Mouse (Mus musculus) CH12.LX (cell line): ENCODE data around the gene Tmem258. TPM values are rescaled to one million over a fixed set of nuclear protein-coding genes. Genes with fewer than 3 reads are reported as not detected.

ENCODE experiments used
- DNase-seq: peaks from one replicate; pipeline ENCODE4 v3.0.0-alpha.2; 2013; ENCODE audit errors: extremely low read depth
- H3K27ac ChIP-seq: 2 replicates; pipeline ENCODE4 v1.5.1; 2012; ENCODE audit warnings: low read depth, mild to moderate bottlenecking, control low read depth, moderate library complexity; ENCODE audit not compliant: insufficient read depth
- H3K27me3 ChIP-seq: replicated peaks from 2 replicates; pipeline ENCODE3; 2012; ENCODE audit warnings: inconsistent platforms
- H3K36me3 ChIP-seq, 2 experiments: replicated peaks in 1 of 2; 2 replicates each; pipeline versions ENCODE3 to v1.6.1; 2012; ENCODE audit warnings: inconsistent platforms in 1 of 2, low read length in 1 of 2, mild to moderate bottlenecking in 1 of 2, mixed read lengths in 1 of 2, moderate library complexity in 1 of 2; ENCODE audit not compliant: control insufficient read depth in 1 of 2, insufficient read depth in 1 of 2
- H3K4me1 ChIP-seq, 2 experiments: 2 replicates each; pipeline ENCODE4 v1.6.1; 2012; ENCODE audit warnings: inconsistent platforms in 1 of 2, moderate library complexity in 1 of 2; ENCODE audit not compliant: insufficient read depth in 2 of 2, control insufficient read depth in 1 of 2
- H3K4me2 ChIP-seq: 2 replicates; pipeline ENCODE4 v1.6.1; 2012; ENCODE audit warnings: low read depth, mild to moderate bottlenecking, control low read depth; ENCODE audit not compliant: poor library complexity, insufficient read depth, severe bottlenecking
- H3K4me3 ChIP-seq, 3 experiments: fragments of 150-350 bp in 1 of 3; sonication (generic) in 1 of 3; replicated peaks in 1 of 3; 2 replicates each; pipeline versions ENCODE3 to v1.5.1; 2011 to 2012; ENCODE audit warnings: low read depth in 2 of 3, low read length in 2 of 3, mild to moderate bottlenecking in 2 of 3, moderate library complexity in 2 of 3, control low read depth in 1 of 3, improper control_type of control experiment in 1 of 3, inconsistent platforms in 1 of 3, mixed read lengths in 1 of 3; ENCODE audit not compliant: poor library complexity in 1 of 3
- H3K79me2 ChIP-seq: replicated peaks from 2 replicates; pipeline ENCODE4 v1.6.1; 2012; ENCODE audit warnings: mild to moderate bottlenecking, moderate library complexity; ENCODE audit not compliant: control insufficient read depth, poor library complexity, insufficient read depth, severe bottlenecking; ENCODE audit errors: extremely low read depth
- H3K9ac ChIP-seq: 2 replicates; pipeline ENCODE4 v1.6.1; 2012; ENCODE audit warnings: low read depth, mild to moderate bottlenecking, control low read depth, moderate library complexity; ENCODE audit not compliant: insufficient read depth
- H3K9me3 ChIP-seq: replicated peaks from 2 replicates; pipeline ENCODE3; 2012; ENCODE audit warnings: low read length, inconsistent platforms, mixed read lengths
- BHLHE40 ChIP-seq: IDR thresholded peaks from 2 replicates; pipeline ENCODE4 v1.6.1; 2011; ENCODE audit warnings: mild to moderate bottlenecking, low read depth, low read length, improper control_type of control experiment
- CHD1 ChIP-seq: IDR thresholded peaks from 2 replicates; pipeline ENCODE4 v1.6.1; 2012; ENCODE audit warnings: low read depth, low read length, improper control_type of control experiment, inconsistent platforms
- CHD2 ChIP-seq: IDR thresholded peaks from 2 replicates; pipeline ENCODE4 v1.6.1; 2011; ENCODE audit warnings: low read length, improper control_type of control experiment
- CTCF ChIP-seq, 2 experiments: IDR thresholded peaks in 1 of 2; conservative IDR thresholded peaks in 1 of 2; 2 replicates each; pipeline ENCODE4 v1.5.1; 2011 to 2012; ENCODE audit warnings: low read depth in 2 of 2, low read length in 2 of 2, improper control_type of control experiment in 1 of 2, inconsistent platforms in 1 of 2, mild to moderate bottlenecking in 1 of 2, moderate library complexity in 1 of 2
- E2F4 ChIP-seq: IDR thresholded peaks from 2 replicates; pipeline ENCODE4 v1.6.1; 2011; ENCODE audit warnings: low read depth, low read length, improper control_type of control experiment; ENCODE audit not compliant: insufficient replicate concordance
- ELF1 ChIP-seq: IDR thresholded peaks from 2 replicates; pipeline ENCODE4 v1.6.1; 2014; ENCODE audit warnings: low read depth, mild to moderate bottlenecking, inconsistent platforms, low read length, improper control_type of control experiment
- EP300 ChIP-seq: IDR thresholded peaks from 2 replicates; pipeline ENCODE4 v1.6.1; 2011; ENCODE audit warnings: low read length, improper control_type of control experiment
- ETS1 ChIP-seq: conservative IDR thresholded peaks from 2 replicates; pipeline ENCODE4 v1.6.1; 2012; ENCODE audit warnings: low read depth, mild to moderate bottlenecking, inconsistent platforms, low read length, improper control_type of control experiment, moderate library complexity
- GABPA ChIP-seq: IDR thresholded peaks from 2 replicates; pipeline ENCODE4 v1.6.1; 2012; ENCODE audit warnings: low read depth, low read length, improper control_type of control experiment, inconsistent platforms; ENCODE audit not compliant: insufficient replicate concordance
- HCFC1 ChIP-seq: IDR thresholded peaks from 2 replicates; pipeline ENCODE4 v1.6.1; 2012; ENCODE audit warnings: low read depth, mild to moderate bottlenecking, inconsistent platforms, low read length, improper control_type of control experiment
- IRF4 ChIP-seq: IDR thresholded peaks from 2 replicates; pipeline ENCODE4 v1.6.1; 2014; ENCODE audit warnings: low read depth, mild to moderate bottlenecking, inconsistent platforms, low read length, improper control_type of control experiment
- JUN ChIP-seq: IDR thresholded peaks from 2 replicates; pipeline ENCODE4 v1.6.1; 2011; ENCODE audit warnings: low read depth, mild to moderate bottlenecking, low read length, improper control_type of control experiment, moderate library complexity; ENCODE audit not compliant: insufficient read depth
- JUND ChIP-seq: conservative IDR thresholded peaks from 2 replicates; pipeline ENCODE4 v1.6.1; 2011; ENCODE audit warnings: low read depth, low read length, improper control_type of control experiment
- KAT2A ChIP-seq: IDR thresholded peaks from 2 replicates; pipeline ENCODE4 v1.6.1; 2012; ENCODE audit warnings: low read length, improper control_type of control experiment, inconsistent platforms; ENCODE audit not compliant: insufficient replicate concordance
- MAFK ChIP-seq: IDR thresholded peaks from 2 replicates; pipeline ENCODE4 v1.6.1; 2011; ENCODE audit warnings: low read length, improper control_type of control experiment; ENCODE audit not compliant: insufficient replicate concordance
- MAX ChIP-seq: IDR thresholded peaks from 2 replicates; pipeline ENCODE4 v1.6.1; 2011; ENCODE audit warnings: low read length, improper control_type of control experiment
- MEF2A ChIP-seq: IDR thresholded peaks from 2 replicates; pipeline ENCODE4 v1.6.1; 2014; ENCODE audit warnings: low read depth, mild to moderate bottlenecking, inconsistent platforms, low read length, improper control_type of control experiment, borderline replicate concordance
- MXI1 ChIP-seq: IDR thresholded peaks from 2 replicates; pipeline ENCODE4 v1.6.1; 2011; ENCODE audit warnings: mild to moderate bottlenecking, low read depth, low read length, improper control_type of control experiment
- MYC ChIP-seq: IDR thresholded peaks from 2 replicates; pipeline ENCODE4 v1.6.1; 2011; ENCODE audit warnings: low read depth, mild to moderate bottlenecking, improper control_type of control experiment, low read length
- NELFE ChIP-seq: IDR thresholded peaks from 2 replicates; pipeline ENCODE4 v1.6.1; 2011; ENCODE audit warnings: low read depth, low read length, improper control_type of control experiment
- NRF1 ChIP-seq: IDR thresholded peaks from 2 replicates; pipeline ENCODE4 v1.6.1; 2014; ENCODE audit warnings: low read depth, mild to moderate bottlenecking, inconsistent platforms, low read length, improper control_type of control experiment, moderate library complexity
- PAX5 ChIP-seq: IDR thresholded peaks from 2 replicates; pipeline ENCODE4 v1.6.1; 2012; ENCODE audit warnings: low read length, inconsistent platforms, mixed read lengths
- POLR2A ChIP-seq: IDR thresholded peaks from 2 replicates; pipeline ENCODE4 v1.6.1; 2011; ENCODE audit warnings: low read depth, mild to moderate bottlenecking, improper control_type of control experiment, low read length
- POLR2AphosphoS2 ChIP-seq: IDR thresholded peaks from 2 replicates; pipeline ENCODE4 v1.6.1; 2011; ENCODE audit warnings: low read depth, low read length, improper control_type of control experiment
- RAD21 ChIP-seq: IDR thresholded peaks from 2 replicates; pipeline ENCODE4 v1.6.1; 2011; ENCODE audit warnings: low read depth, mild to moderate bottlenecking, low read length, improper control_type of control experiment, moderate library complexity
- RCOR1 ChIP-seq: conservative IDR thresholded peaks from 2 replicates; pipeline ENCODE4 v1.6.1; 2012; ENCODE audit warnings: low read depth, mild to moderate bottlenecking, inconsistent platforms, low read length, improper control_type of control experiment
- SIN3A ChIP-seq: IDR thresholded peaks from 2 replicates; pipeline ENCODE4 v1.6.1; 2012; ENCODE audit warnings: low read length, improper control_type of control experiment, inconsistent platforms
- SMC3 ChIP-seq: IDR thresholded peaks from 2 replicates; pipeline ENCODE4 v1.6.1; 2011; ENCODE audit warnings: low read depth, low read length, improper control_type of control experiment
- TBP ChIP-seq: conservative IDR thresholded peaks from 2 replicates; pipeline ENCODE4 v1.6.1; 2011; ENCODE audit warnings: low read depth, low read length, improper control_type of control experiment
- TCF12 ChIP-seq: IDR thresholded peaks from 2 replicates; pipeline ENCODE4 v1.6.1; 2014; ENCODE audit warnings: low read depth, mild to moderate bottlenecking, inconsistent platforms, low read length, improper control_type of control experiment
- UBTF ChIP-seq: IDR thresholded peaks from 2 replicates; pipeline ENCODE4 v1.6.1; 2012; ENCODE audit warnings: low read depth, mild to moderate bottlenecking, inconsistent platforms, low read length, improper control_type of control experiment, moderate library complexity
- USF1 ChIP-seq: IDR thresholded peaks from 2 replicates; pipeline ENCODE4 v1.6.1; 2014; ENCODE audit warnings: low read depth, mild to moderate bottlenecking, inconsistent platforms, low read length, improper control_type of control experiment
- ZC3H11A ChIP-seq: IDR thresholded peaks from 2 replicates; pipeline ENCODE4 v1.6.1; 2012; ENCODE audit warnings: low read depth, mild to moderate bottlenecking, inconsistent platforms, low read length, improper control_type of control experiment
- ZKSCAN1 ChIP-seq: IDR thresholded peaks from 2 replicates; pipeline ENCODE4 v1.6.1; 2012; ENCODE audit warnings: low read depth, inconsistent platforms, low read length, improper control_type of control experiment, borderline replicate concordance
- ZMIZ1 ChIP-seq: IDR thresholded peaks from 2 replicates; pipeline ENCODE4 v1.6.1; 2012; ENCODE audit warnings: low read depth, mild to moderate bottlenecking, inconsistent platforms, low read length, improper control_type of control experiment
- ZNF384 ChIP-seq: IDR thresholded peaks from 2 replicates; pipeline ENCODE4 v1.6.1; 2012; ENCODE audit warnings: low read depth, low read length, improper control_type of control experiment, inconsistent platforms
- dilution Hi-C: fragments of 300-500 bp; cut with MboI; formaldehyde crosslinking; loops from 2 replicates; pipeline ENCODE4 v1.14.3; 2020; ENCODE audit warnings: low sequenced_read_pairs; ENCODE audit not compliant: extremely low pct_unique_long_range_greater_than_20kb, extremely low pct_ligation_motif_present
- in situ Hi-C: fragments of 300-500 bp; cut with MboI; formaldehyde crosslinking; loops from 3 replicates; pipeline ENCODE4 v1.14.3; 2019; ENCODE audit warnings: low sequenced_read_pairs, low pct_ligation_motif_present, low pct_unique_long_range_greater_than_20kb, mixed read lengths
- polyA plus RNA-seq: library from polyadenylated mRNA; unstranded; fragments of >175 nt; gene quantifications from 2 replicates; pipeline ENCODE4 v1.2.1, GENCODE M21; 2012; ENCODE audit warnings: low read depth; ENCODE audit not compliant: insufficient read length
- total RNA-seq, 2 experiments: library from RNA; depleted of rRNA; stranded (reverse); fragments of 300-350 nt in 1 of 2; fragments of >200 nt in 1 of 2; gene quantifications; 2 replicates each; pipeline ENCODE4 v1.2.3; 2012 to 2014

Gene Tmem258
- total and polyA plus RNA-seq, 3 experiments = 164 to 344 (median 253) TPM

DNA sequence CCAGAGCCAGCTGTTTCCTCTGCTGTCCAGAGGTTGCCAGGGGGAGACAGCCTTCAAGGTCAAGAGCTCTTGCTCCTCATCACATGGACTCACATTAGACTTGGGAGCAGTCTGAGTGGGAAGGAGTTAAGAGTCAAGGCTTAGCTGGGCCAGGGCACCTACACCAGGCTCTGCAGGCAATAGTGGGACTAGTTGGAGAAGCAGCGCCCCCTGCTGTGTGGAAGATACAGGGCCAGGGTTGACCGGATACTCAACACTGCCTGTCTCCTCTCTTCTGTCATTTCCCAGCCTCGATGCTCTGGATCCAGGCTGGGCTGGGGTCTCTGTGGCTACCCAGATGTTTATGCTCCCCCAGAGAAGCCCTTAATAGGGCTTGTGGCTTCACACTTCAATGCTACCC, 40.4 kb downstream of the Tmem258 start:
- dilution Hi-C loops = no loop called here
- in situ Hi-C loops = no loop called here
- peak; percentile 66 for DNase-seq

DNA sequence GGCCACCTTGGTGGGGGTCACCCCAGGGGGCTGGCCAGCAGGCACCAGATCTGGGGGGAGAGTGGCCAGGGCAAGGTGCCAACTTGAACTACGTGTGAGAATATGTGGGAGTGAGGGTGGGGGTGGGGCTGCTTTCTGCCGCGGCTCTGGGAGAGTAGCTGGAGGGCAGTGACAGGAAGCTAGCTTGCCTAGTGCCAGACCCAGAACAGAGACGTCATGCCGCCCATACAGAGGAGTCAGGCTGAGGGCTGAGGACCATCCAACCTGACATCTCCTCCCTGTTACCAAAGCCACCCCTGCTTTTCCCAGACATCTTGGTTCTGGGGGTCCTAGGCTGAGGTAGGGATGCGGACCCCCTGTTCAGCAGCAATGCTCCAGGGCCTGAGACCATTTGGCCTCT, 43.4 kb downstream of the Tmem258 start:
- DNase-seq = no peak
- Histone ChIP-seq H3K27ac (no peak overlapping the region), H3K4me1 (peaks cover 11 to 24% of the 10 kb centered on the region in 2 experiments; a peak in 3 of 4 replicates), H3K4me3 (no peak overlapping the region), H3K36me3 (no peaks in the 10 kb centered on the region), H3K4me2 (no peak overlapping the region), H3K9me3 (no peaks in the 10 kb centered on the region), H3K27me3 (peaks cover 76% of the 10 kb centered on the region), H3K79me2 (no peaks in the 10 kb centered on the region), H3K9ac (no peak overlapping the region)
- in situ Hi-C loops (no loop called here), dilution Hi-C loops (no loop called here)
- TF ChIP-seq SIN3A = no peak
- no peak for TF ChIP-seq POLR2A
- TF ChIP-seq NELFE = no peak
- TF ChIP-seq MAX = no peak
- no peak for TF ChIP-seq ZNF384
- TF ChIP-seq ZMIZ1 = no peak
- no peak for TF ChIP-seq MXI1
- TF ChIP-seq ZKSCAN1 = no peak
- TF ChIP-seq JUND = no peak
- TF ChIP-seq E2F4 = no peak
- TF ChIP-seq GABPA = no peak
- TF ChIP-seq JUN = no peak
- TF ChIP-seq SMC3 = no peak
- no peak for TF ChIP-seq UBTF
- no peak for TF ChIP-seq USF1
- no peak for TF ChIP-seq TBP
- no peak for TF ChIP-seq MYC
- no peak for TF ChIP-seq HCFC1
- no peak for TF ChIP-seq CTCF (conservative IDR thresholded peaks at IDR 0.05 in 1 of 2, IDR thresholded peaks at IDR 0.05 in 1 of 2; ENCODE audit: low read depth in 2 of 2, low read length in 2 of 2)

More for the DNA sequence above, 40.4 kb downstream of the Tmem258 start:
- H3K9ac ChIP-seq = no peak overlapping the region
- H3K79me2 ChIP-seq = no peaks in the 10 kb centered on the region
- peaks cover 11 to 24% of the 10 kb centered on the region in 2 experiments; a peak in 3 of 4 replicates for H3K4me1 ChIP-seq
- H3K27ac ChIP-seq = no peak overlapping the region
- no peak overlapping the region for H3K4me3 ChIP-seq
- TF ChIP-seq ZC3H11A (no peak), CHD1 (no peak), PAX5 (no peak), ETS1 (no peak), ZKSCAN1 (no peak), GABPA (no peak), POLR2AphosphoS2 (no peak), NRF1 (no peak), SMC3 (peak; percentile 58), MAFK (no peak), ZMIZ1 (no peak), BHLHE40 (no peak), ELF1 (no peak), MYC (no peak), TCF12 (no peak), KAT2A (no peak), SIN3A (no peak), MXI1 (no peak), E2F4 (no peak), NELFE (0 out of 2 replicates have a peak, but pooled peaks have one; percentile 13), HCFC1 (no peak), RCOR1 (no peak), MAX (no peak), EP300 (no peak), IRF4 (no peak), JUN (no peak), TBP (no peak), CHD2 (no peak), UBTF (no peak), CTCF (conservative IDR thresholded peaks at IDR 0.05 in 1 of 2, IDR thresholded peaks at IDR 0.05 in 1 of 2; ENCODE audit: low read depth in 2 of 2, low read length in 2 of 2) (peak; percentile 42 to 77), MEF2A (no peak), POLR2A (no peak), RAD21 (peak; percentile 60), JUND (no peak), ZNF384 (no peak)
- H3K9me3 ChIP-seq = no peaks in the 10 kb centered on the region
- H3K4me2 ChIP-seq = no peak overlapping the region
- H3K27me3 ChIP-seq = peaks cover 59% of the 10 kb centered on the region
- no peaks in the 10 kb centered on the region for H3K36me3 ChIP-seq
